Mouse (Mus musculus): ENCODE data around the gene Cd40. TPM values are rescaled to one million over a fixed set of nuclear protein-coding genes. Genes with fewer than 3 reads are reported as not detected.

Gene Cd40
- polyA plus RNA-seq, 1 experiment from 2014 or later, result 7.8 TPM

- Histone ChIP-seq H3K4me3 (replicated peaks) (peak overlapping the region; percentile 29; the same call in 1 of the 2 replicates), H3K36me3 (no peaks in the 10 kb centered on the region), H3K4me2 (peak overlapping the region; percentile 58), H3K27ac (no peak overlapping the region), H3K9me3 (no peaks in the 10 kb centered on the region), H3K4me1 (replicated peaks) (peaks cover 19% of the 10 kb centered on the region), H3K27me3 (peaks cover 14% of the 10 kb centered on the region; the same call in 1 of the 2 replicates), H3K9ac (replicated peaks) (no peak overlapping the region)
- ATAC-seq (ENCODE audit: insufficient number of reproducible peaks, insufficient read depth, low FRiP score, low TSS enrichment, low read depth), result no peak
- WGBS, result 81% methylated on average over 14 of the region's 14 CpGs
Observed at GRCm38 (mm10) chr2:165056377-165057085, 1.1 kb downstream of the Cd40 start.

DNA sequence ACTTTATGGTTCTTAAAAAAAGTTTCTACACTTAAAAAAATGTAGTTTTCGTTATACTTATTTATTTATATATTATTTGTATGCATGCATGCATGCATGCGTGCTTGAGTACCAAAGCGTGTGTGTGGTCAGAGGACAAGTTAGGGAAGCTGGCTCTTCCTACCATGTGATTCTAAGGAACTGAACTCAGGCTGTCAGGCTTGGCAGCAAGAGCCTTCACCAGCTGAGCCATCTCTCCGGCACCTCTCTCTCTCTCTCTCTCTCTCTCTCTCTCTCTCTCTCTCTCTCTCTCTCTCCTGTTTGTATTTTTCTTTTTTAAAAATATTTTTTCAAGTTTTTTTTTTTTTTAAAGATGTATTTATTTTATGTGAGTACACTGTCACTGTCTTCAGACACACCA, 4.5 kb downstream of the Cd40 start:
- no peaks in the 10 kb centered on the region for H3K36me3 ChIP-seq
- peaks cover 17% of the 10 kb centered on the region for H3K4me1 ChIP-seq (replicated peaks)
- 91% methylated on average over 4 of the region's 4 CpGs for WGBS
- H3K4me3 ChIP-seq (replicated peaks), result no peak overlapping the region
- no peak for ATAC-seq (ENCODE audit: insufficient number of reproducible peaks, insufficient read depth, low FRiP score, low TSS enrichment, low read depth)
- H3K9ac ChIP-seq (replicated peaks), result no peak overlapping the region
- H3K9me3 ChIP-seq, result no peaks in the 10 kb centered on the region
- H3K4me2 ChIP-seq, result no peak overlapping the region
- peaks cover 11% of the 10 kb centered on the region; the same call in 1 of the 2 replicates for H3K27me3 ChIP-seq
- H3K27ac ChIP-seq, result no peak overlapping the region

- H3K36me3 ChIP-seq, result no peaks in the 10 kb centered on the region
- H3K9ac ChIP-seq (replicated peaks), result no peak overlapping the region
- peaks cover 6% of the 10 kb centered on the region; the same call in 1 of the 2 replicates for H3K27me3 ChIP-seq
- ATAC-seq (ENCODE audit: insufficient number of reproducible peaks, insufficient read depth, low FRiP score, low TSS enrichment, low read depth), result no peak
- no peak overlapping the region for H3K27ac ChIP-seq
- no peak overlapping the region for H3K4me2 ChIP-seq
- 79% methylated on average over 16 of the region's 16 CpGs for WGBS
- H3K9me3 ChIP-seq, result no peaks in the 10 kb centered on the region
- no peaks in the 10 kb centered on the region for H3K4me1 ChIP-seq (replicated peaks)
- H3K4me3 ChIP-seq (replicated peaks), result no peak overlapping the region
Observed at GRCm38 (mm10) chr2:165061638-165062433, 6.4 kb downstream of the Cd40 start.

GRCm38 (mm10) chr2:165064489-165064888, 9.1 kb downstream of the Cd40 start:
- H3K9ac ChIP-seq (replicated peaks), result no peak overlapping the region
- no peaks in the 10 kb centered on the region for H3K36me3 ChIP-seq
- H3K27ac ChIP-seq, result no peak overlapping the region
- H3K4me1 ChIP-seq (replicated peaks), result no peaks in the 10 kb centered on the region
- no peak for ATAC-seq (ENCODE audit: insufficient number of reproducible peaks, insufficient read depth, low FRiP score, low TSS enrichment, low read depth)
- H3K4me3 ChIP-seq (replicated peaks), result no peak overlapping the region
- H3K9me3 ChIP-seq, result no peaks in the 10 kb centered on the region
- H3K4me2 ChIP-seq, result no peak overlapping the region
- peaks cover 5% of the 10 kb centered on the region; the same call in 1 of the 2 replicates for H3K27me3 ChIP-seq
- 44% methylated on average over 7 of the region's 7 CpGs for WGBS

DNA sequence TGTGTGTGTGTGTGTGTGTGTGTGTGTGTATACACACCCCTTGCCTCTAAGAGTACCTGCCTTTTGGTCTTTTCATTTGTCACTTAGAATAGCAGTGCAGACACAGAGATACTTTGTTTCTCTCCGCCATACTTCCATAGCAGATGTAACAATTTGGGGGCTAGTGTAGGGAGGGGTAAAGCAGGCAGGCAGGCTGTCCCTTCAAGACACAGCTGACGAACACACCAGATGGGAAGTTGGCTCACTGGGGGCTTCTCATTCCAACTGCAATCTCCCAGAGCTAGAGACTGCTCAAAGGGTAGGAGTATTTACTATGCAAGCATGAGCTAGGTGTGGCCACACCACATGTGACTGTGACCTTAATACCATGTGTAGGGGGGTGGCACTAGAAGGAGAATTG, 13.4 kb downstream of the Cd40 start:
- Histone ChIP-seq H3K4me1 (replicated peaks) (peaks cover 7% of the 10 kb centered on the region), H3K27me3 (peaks cover 46% of the 10 kb centered on the region), H3K4me2 (no peak overlapping the region), H3K9ac (replicated peaks) (no peak overlapping the region), H3K36me3 (no peaks in the 10 kb centered on the region), H3K4me3 (replicated peaks) (no peak overlapping the region), H3K27ac (no peak overlapping the region), H3K9me3 (no peaks in the 10 kb centered on the region)
- 74% methylated on average over 2 of the region's 2 CpGs for WGBS
- no peak for ATAC-seq (ENCODE audit: insufficient number of reproducible peaks, insufficient read depth, low FRiP score, low TSS enrichment, low read depth)

DNA sequence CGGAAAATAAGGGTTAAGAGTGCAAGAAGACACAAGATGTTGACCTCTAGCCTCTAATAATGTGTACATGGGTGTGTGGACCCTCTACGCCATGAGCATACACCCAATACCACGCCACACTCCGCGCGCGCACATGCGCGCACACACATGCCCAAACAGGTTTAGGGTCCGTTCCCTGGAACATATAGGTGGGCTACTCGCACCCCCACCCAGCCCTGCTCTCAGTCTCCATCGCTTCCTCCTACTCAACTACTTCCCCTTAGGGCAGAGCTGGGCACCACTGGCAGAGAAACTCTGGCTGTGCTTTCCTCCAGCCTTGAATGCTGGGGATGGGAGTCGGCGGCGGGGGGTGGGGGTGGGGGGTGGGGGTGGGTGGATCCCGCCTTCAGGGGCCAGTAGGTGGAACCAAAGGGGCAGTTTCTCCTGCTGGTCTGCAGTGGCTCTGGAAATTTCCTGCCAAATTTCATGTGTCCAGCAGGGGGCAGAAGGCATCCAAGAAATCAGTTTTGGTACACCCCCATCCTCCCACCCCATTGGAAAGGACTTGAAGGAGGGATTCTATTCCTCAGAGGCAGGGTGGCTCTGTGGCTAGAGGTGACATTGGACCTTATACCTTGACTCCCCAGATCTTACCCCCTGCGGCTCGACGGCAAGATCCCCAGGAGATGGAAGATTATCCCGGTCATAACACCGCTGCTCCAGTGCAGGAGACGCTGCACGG, 14.8 kb downstream of the Cd40 start:
- H3K4me1 ChIP-seq (replicated peaks), result peaks cover 7% of the 10 kb centered on the region
- peaks cover 60% of the 10 kb centered on the region for H3K27me3 ChIP-seq
- no peak overlapping the region for H3K4me3 ChIP-seq (replicated peaks)
- no peaks in the 10 kb centered on the region for H3K9me3 ChIP-seq
- H3K4me2 ChIP-seq, result peak overlapping the region; percentile 48
- no peak overlapping the region for H3K27ac ChIP-seq
- H3K36me3 ChIP-seq, result no peaks in the 10 kb centered on the region
- H3K9ac ChIP-seq (replicated peaks), result no peak overlapping the region
- ATAC-seq (ENCODE audit: insufficient number of reproducible peaks, insufficient read depth, low FRiP score, low TSS enrichment, low read depth), result 0 out of 2 replicates have a peak, but pooled peaks have one; percentile 33
- WGBS, result 18% methylated on average over 23 of the region's 23 CpGs

DNA sequence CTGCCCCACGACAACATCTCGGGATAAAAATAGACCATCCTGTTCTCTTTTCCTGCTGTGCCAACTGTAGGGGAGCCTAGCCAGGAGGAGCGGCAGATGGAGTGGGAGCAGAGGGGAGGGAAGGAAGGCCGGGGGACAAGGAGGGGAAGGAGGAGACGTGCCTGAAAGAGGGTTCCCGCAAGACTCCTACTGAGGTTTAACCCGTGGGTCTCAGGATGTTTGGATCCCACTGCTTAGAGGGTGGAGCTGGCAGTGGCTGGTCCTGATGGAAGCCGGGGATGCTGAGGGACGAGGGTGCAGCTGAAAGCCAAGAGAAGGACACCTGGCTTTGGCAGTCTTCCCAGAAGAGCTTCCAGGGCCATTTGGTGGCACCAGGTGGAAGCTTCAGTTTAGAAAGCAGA, 18.0 kb downstream of the Cd40 start:
- 30% methylated on average over 9 of the region's 9 CpGs for WGBS
- Histone ChIP-seq H3K9ac (replicated peaks) (no peak overlapping the region), H3K9me3 (no peaks in the 10 kb centered on the region), H3K4me2 (no peak overlapping the region), H3K27me3 (peaks cover 92% of the 10 kb centered on the region), H3K36me3 (no peaks in the 10 kb centered on the region), H3K4me3 (replicated peaks) (no peak overlapping the region), H3K27ac (no peak overlapping the region), H3K4me1 (replicated peaks) (peaks cover 23% of the 10 kb centered on the region)
- no peak for ATAC-seq (ENCODE audit: insufficient number of reproducible peaks, insufficient read depth, low FRiP score, low TSS enrichment, low read depth)

DNA sequence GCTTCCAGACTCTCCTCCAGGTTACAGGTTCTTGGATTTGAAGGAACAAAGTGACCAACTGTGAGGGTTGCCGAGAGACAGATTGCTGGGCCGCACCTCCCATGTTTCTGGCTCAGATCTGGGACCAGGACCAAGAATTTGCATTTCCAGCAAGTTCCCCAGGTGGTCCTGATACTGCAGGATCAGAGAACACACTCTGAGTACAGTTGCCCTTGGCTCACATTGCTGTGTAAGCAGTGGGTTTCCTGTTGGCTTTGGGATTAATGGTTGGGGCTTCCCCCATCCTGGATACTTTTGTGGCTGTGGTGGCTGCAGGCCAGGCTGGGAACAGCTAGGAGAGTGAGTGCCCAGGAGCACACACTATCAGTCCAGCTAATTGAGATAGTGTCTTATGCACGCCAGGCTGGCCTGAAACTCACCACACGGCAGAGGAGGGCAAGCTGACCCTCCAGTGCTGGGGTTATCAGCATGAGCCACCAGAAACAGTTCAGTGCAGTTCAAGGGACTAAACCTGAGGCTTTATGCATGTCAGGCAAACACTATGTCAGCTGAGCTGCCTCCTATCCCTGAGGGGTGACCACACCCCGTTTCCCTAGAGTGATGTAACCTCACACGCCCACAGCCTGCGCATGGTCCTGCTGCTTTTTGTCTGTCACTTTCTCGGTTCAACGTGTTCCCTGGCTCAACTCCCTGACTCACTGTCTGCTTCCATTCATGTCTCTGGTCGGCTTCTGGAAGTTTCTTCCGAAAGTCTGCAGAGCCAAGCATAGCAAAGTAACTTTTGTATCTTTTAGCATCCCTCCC, 18.9 kb downstream of the Cd40 start:
- WGBS, result 50% methylated on average over 11 of the region's 11 CpGs
- H3K9ac ChIP-seq (replicated peaks), result no peak overlapping the region
- no peaks in the 10 kb centered on the region for H3K9me3 ChIP-seq
- no peak overlapping the region for H3K4me3 ChIP-seq (replicated peaks)
- H3K27me3 ChIP-seq, result peaks cover 98% of the 10 kb centered on the region
- H3K4me1 ChIP-seq (replicated peaks), result peaks cover 23% of the 10 kb centered on the region
- H3K36me3 ChIP-seq, result no peaks in the 10 kb centered on the region
- no peak for ATAC-seq (ENCODE audit: insufficient number of reproducible peaks, insufficient read depth, low FRiP score, low TSS enrichment, low read depth)
- H3K4me2 ChIP-seq, result no peak overlapping the region
- no peak overlapping the region for H3K27ac ChIP-seq

DNA sequence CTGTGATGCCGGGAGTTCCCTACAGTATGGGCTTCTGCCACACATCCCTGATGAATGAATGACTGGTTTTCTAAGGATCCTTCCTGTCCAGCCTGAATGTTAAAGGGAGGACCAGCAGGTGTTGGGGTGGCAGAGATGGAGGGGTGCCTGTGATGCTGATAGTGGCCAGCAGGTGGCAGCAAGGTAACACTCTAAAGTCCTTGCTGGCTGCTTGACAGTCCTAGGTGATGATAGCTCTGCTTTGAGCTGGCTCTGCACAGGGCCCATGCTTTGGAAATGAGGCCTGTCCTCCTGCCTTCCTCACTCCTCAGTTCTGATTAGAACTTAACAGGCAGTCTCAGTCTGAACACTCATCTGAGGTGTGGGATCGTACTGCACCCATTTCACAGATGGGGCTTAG, 19.5 kb downstream of the Cd40 start:
- no peaks in the 10 kb centered on the region for H3K9me3 ChIP-seq
- H3K4me2 ChIP-seq, result no peak overlapping the region
- 34% methylated on average over 2 of the region's 2 CpGs for WGBS
- no peak for ATAC-seq (ENCODE audit: insufficient number of reproducible peaks, insufficient read depth, low FRiP score, low TSS enrichment, low read depth)
- no peak overlapping the region for H3K27ac ChIP-seq
- H3K36me3 ChIP-seq, result no peaks in the 10 kb centered on the region
- H3K9ac ChIP-seq (replicated peaks), result no peak overlapping the region
- H3K4me1 ChIP-seq (replicated peaks), result peaks cover 21% of the 10 kb centered on the region
- H3K27me3 ChIP-seq, result peaks cover 98% of the 10 kb centered on the region
- H3K4me3 ChIP-seq (replicated peaks), result no peak overlapping the region

DNA sequence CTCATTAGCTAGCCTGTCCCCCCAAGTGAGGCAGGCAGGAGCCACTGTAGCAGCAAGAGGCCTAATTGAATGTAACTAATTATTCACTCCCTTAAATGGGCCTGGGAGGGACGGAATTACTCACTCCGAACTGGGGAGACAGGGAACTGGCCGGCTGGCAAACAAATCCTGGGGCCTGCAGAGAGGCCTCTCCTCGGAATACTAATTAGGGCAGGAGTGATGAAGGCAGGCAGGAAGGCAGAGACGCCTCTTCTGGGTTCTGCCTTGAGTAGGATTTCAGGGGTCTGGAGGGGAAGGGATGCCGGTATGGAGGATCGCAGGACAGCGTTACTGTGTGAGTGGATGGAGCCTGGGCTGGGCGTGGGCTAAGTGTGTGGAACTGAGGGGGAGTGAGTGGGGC, 21.6 kb downstream of the Cd40 start:
- no peak for ATAC-seq (ENCODE audit: insufficient number of reproducible peaks, insufficient read depth, low FRiP score, low TSS enrichment, low read depth)
- Histone ChIP-seq H3K27ac (no peak overlapping the region), H3K9me3 (no peaks in the 10 kb centered on the region), H3K9ac (replicated peaks) (no peak overlapping the region), H3K36me3 (no peaks in the 10 kb centered on the region), H3K4me1 (replicated peaks) (peaks cover 16% of the 10 kb centered on the region), H3K4me2 (peak overlapping the region; percentile 10), H3K4me3 (replicated peaks) (no peak overlapping the region), H3K27me3 (peaks cover 94% of the 10 kb centered on the region)
- 3% methylated on average over 9 of the region's 9 CpGs for WGBS

Data from limb, embryonic 12.5 days (tissue).